Mouse (Mus musculus) megakaryocyte, embryonic 14.5 days (primary cell): Measurements from ENCODE around the gene Acat3.

Source experiments
- FLI1 ChIP-seq: IDR thresholded peaks from 2 replicates; pipeline ENCODE4 v1.6.1; 2012; ENCODE audit warnings: low read length, inconsistent platforms, mixed read lengths
- GATA1 ChIP-seq: IDR thresholded peaks from 3 replicates; pipeline ENCODE4 v1.6.1; 2012; ENCODE audit warnings: mixed read lengths, low read length, inconsistent platforms, borderline replicate concordance

DNA sequence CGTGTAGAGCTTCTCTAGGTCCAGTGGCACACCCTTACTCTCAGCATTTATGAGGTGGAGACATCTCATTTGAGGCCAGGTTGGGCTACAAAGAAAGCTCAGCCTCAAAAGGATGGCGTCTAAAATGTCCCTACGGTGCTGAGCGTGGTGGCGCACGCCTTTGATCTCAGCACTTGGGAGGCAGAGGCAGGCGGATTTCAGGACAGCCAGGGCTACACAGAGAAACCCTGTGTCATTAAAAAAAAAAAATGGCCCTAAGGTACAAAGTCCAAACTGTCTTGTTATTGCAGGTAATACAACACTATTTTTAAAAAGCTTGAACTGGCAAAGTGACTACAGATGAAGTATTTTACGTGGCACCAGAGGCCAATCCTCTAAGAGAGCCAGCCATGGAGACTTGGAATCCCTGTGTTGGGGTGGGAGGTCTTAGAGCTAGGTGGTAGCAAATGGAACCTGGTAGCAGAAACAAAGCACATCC lies 14.7 kb downstream of the Acat3 start:
- TF ChIP-seq GATA1 (no peak), FLI1 (no peak)
